Mouse (Mus musculus): ENCODE data around the gene Cnpy2.

Cnpy2 gene

GRCm38 (mm10) chr10:128367899-128368401, 45.7 kb downstream of the Cnpy2 start:
- no peak for DNase-seq (ENCODE audit: inconsistent age in 2 of 2, low spot score in 1 of 2)

- peak; percentile 95 to 98 for DNase-seq (ENCODE audit: inconsistent age in 2 of 2, low spot score in 1 of 2)
Measured at GRCm38 (mm10) chr10:128368402-128369217, 46.4 kb downstream of the Cnpy2 start, which contains the start of gene Coq10a. Gene Coq10a, minus strand, starts transcription at chr10:128368997.

- no peak for DNase-seq (ENCODE audit: inconsistent age in 2 of 2, low spot score in 1 of 2)
Measured at GRCm38 (mm10) chr10:128369218-128369543, 46.9 kb downstream of the Cnpy2 start.

- no peak for DNase-seq (ENCODE audit: inconsistent age in 2 of 2, low spot score in 1 of 2)
Measured at GRCm38 (mm10) chr10:128369599-128369998, 47.3 kb downstream of the Cnpy2 start.

DNA sequence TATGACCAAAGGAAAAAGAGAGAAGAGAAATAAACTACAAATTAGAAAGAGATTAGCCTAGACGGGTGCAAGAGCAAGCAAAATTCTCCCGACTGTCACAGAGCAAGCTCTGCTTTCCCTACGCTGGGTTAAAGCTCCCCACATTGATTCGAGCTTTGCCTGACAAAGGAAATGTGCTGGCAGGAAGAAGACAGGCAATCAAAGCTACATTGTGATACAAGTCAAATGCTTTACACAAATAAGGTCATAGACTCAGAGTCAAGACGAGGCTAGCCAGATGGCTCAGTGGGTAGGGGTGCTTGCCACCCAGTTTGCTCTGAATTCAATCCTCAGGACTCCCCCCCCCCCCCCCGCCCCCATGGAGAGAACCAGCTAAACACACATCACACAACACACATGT, 47.8 kb downstream of the Cnpy2 start:
- DNase-seq (ENCODE audit: inconsistent age in 2 of 2, low spot score in 1 of 2), result no peak

DNA sequence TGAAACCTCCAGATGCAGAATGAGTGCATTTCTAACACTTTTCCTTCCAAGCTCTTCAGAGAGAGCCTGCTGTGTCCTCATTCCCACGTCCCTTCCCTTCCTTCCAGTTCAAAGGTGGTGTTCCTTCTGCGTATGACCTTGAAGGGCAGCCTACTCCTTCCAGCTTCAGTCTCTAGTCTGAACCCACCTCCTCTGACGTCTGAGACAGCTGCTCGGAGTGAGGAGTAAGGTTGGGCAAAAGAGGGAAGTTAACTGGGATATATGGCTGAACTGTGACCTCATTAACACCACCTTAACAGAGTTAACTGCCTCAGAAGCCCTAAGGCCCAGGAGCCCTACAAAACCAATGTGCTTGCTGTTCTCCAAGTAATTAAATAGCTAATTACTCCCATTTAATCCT, 48.3 kb downstream of the Cnpy2 start:
- DNase-seq (ENCODE audit: inconsistent age in 2 of 2, low spot score in 1 of 2), result no peak

- no peak for DNase-seq (ENCODE audit: inconsistent age in 2 of 2, low spot score in 1 of 2)
Measured at GRCm38 (mm10) chr10:128372142-128372541, 49.9 kb downstream of the Cnpy2 start.

DNA sequence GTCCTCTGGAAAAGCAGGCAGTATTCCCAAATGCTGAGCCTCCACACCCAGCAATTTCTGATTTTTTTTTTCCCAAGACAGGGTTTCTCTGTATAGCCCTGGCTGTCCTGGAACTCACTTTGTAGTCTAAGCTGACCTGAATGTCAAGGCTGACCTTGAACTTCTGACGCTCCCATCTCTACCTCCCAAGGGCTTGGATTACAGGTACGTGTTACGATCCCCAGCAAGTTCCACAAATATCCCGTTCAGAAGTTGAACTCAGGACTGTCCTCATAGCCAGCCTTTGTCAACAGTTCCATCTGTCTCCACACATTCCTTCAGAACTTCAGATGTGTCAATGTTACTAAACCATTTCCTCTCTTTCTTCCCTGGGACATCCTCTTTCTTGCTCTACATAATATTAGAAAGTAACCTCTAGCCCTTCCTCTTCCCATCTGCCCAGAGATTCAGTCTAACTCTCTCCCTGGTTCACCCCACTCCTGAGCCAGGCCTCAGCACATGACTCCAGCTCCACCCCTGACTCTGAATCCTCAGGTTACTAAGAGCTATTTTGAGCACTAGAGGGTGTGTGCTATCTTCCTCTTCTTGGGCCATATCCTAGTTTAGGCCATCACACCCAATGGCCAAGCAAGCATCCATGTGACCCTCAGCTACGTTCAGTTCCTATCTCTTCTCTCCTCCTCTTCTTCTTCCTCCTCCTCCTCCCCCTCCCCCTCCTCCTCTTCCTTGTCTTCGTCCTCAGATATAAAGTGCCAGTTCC, 50.9 kb downstream of the Cnpy2 start:
- DNase-seq (ENCODE audit: inconsistent age in 2 of 2, low spot score in 1 of 2), result no peak

DNA sequence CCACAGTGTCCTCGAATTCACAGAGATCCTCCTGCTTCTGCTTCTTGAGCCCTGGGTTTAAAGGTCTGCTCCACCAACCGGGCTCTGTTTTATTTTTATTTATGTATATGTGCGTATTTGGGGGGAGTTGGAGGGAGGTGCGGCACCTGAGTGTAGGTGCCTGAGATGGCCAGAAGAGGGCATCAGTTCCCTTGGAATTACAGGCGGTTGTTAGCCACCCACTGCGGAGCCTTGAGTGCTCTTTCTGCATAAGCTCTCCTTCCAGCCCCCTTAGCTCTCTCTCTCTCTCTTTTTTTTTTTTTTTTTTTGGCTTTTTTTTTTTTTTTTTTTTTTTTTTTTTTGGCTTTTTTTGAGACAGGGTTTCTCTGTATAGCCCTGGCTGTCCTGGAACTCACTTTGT, 52.1 kb downstream of the Cnpy2 start:
- peak in 1 of 2 experiments; percentile 31 for DNase-seq (ENCODE audit: inconsistent age in 2 of 2, low spot score in 1 of 2)

GRCm38 (mm10) chr10:128376099-128376454, 53.8 kb downstream of the Cnpy2 start:
- no peak for DNase-seq (ENCODE audit: inconsistent age in 2 of 2, low spot score in 1 of 2)

DNA sequence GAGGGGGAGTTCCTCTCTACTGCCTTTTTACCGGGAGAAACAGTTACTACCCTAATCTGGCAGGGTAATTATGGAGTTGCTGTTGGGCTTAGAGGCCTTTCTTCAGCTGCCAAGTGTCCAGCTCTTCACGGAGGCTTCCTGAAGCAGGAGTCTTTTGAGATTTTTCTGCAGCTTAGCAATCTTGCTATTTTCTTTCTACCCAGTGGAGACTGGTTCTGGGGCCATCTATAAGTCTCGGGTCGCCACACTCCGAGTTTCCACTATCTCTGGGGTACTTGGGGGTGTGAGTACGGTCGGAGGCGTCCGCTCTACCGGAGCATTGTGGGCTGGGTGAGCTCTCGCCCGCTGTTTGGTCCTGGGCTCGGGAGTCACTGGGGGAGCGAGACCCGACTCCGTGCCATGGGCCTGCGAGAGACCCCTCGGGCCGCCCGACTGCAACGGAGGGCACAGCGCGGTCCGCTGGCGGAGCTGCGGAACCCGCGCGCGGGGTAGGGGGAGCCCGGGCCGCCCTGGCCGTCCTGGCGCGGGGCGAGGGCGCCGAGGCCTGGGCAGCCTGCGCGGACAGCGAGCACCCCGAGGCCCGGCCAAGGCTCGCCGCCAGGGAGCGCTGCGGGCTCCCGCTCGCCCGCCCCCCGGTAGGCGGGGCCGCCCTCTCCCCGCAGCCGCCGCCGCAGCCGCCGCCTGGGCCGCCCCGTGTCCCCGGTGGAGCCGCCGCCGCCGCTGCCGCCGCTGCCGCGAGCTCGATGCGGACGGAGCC, 54.4 kb downstream of the Cnpy2 start, which contains the start of gene Ankrd52:
TSS of gene Ankrd52 (plus strand) at position 661 of the 757 bp plus-strand sequence.
- DNase-seq (ENCODE audit: inconsistent age in 2 of 2, low spot score in 1 of 2), result peak; percentile 93 to 97
